Mouse (Mus musculus) effector memory CD4-positive, alpha-beta T cell, adult 5 months (primary cell): Measurements from ENCODE around the gene Rps6ka3. TPM values are rescaled to one million over a fixed set of nuclear protein-coding genes. Genes with fewer than 3 reads are reported as not detected.

Experiments
- polyA plus RNA-seq: library from polyadenylated mRNA; unstranded; fragments of 100-300 nt; shearing (Covaris generic); gene quantifications from one replicate; pipeline ENCODE4 v1.2.1, GENCODE M21; 2017

Rps6ka3 gene
- polyA plus RNA-seq = 15.8 TPM

DNA sequence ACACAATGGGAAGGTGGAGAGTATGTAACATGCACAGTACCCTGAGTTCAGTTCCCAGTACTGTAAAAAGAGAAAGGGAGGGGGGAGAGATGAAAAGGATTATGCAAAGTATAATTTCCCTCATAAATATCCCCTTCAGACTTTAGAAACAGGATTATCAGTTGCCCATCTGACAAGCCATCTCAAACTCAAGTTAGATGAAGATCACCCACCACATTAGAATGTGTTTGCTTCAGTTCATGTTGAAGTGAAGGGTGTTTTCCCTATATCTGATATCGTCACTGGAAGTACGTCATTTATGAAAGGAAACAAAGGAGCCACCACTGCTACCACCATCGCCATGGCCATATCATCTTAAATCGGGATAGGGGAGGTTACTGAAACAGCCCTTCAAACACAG lies at the start of gene Rps6ka3:
TSS of gene Rps6ka3 (plus strand) at position 301 of the 400 bp plus-strand sequence.

DNA sequence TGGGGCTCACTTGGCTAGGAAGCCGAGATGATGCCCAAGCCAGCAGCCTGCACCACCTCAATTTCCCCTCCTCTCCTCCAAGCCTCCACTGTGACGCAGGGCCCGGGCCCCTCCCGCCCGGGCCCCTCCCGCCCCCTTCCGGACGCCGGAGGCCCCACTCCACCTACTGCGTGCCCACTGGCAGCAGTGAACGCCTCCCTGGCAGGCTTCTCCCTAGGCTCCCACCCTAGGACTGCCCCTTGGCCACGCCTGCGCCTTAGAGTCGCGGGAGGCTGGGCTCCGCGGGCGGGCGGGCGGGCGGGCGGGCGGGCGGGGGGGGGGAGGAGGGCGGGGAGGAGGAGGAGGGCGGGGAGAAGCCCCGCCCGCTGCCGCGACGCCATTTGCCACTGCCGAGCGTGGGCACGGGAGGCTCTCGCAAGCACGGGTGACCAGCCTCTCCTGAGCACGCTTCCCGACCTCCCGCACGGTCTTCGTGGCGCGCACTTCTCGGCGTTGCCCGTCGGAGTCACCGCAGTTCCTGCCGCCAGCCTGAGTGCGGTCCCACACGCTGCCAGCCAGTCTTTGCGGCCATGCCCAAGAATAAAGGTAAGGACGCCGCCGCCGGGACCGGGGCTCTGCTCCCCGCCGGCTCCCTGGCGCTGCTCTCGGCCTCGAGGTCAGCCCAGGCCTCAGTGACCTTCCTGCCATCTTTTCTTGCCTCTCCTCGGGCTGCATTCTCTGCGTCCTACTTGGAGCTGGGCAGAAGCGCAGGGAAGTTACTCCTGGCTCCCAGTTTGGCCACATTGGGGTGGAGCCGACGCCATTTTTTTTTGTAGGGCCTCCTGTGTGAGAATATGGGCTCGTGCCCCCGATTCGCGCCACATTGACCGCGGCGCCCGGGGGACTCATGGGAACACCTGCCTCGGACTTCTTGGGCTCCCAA lies 162.0 kb downstream of the Rps6ka3 start, which contains the start of gene Eif1ax:
TSS of gene Eif1ax (plus strand) at position 348 of the 922 bp plus-strand sequence.

DNA sequence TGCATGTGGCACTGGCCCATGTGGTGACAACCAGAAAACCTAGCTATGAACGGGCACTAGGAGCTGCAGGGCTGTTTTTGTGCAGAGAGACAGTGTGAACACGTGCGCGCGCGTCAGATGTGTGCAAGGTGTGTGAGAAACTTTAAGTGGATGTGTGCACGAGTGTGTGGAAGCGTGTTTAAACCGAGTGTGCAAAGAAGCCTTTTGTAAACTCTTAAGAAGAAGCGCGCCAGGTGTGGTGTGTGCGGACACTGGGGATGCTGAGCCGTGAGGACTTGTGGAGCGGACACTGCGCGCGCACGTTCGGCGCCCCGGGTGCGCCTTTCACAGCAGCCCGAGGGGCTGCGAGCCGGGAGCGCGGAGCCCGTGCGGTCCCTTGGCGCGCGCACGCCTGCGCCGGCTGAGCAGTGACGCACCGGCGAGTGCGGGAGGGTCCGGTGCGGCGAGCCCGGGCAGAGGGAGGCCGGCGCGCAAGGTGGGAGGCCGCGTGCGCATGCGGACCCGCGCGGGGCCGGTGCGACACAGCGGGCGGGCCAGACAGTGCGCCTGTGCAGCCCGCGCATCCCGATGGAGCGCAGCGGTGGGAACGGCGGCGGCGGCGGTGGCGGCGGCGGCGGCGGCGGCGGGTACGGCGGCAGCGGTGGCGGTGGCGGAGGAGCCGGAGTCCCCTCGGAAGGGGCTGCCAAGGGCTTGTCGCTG lies 204.2 kb downstream of the Rps6ka3 start, which contains the start of gene Map7d2:
TSS of gene Map7d2 (plus strand) at position 443 of the 699 bp plus-strand sequence.

Other genes with a start within 250 kb of the Rps6ka3 start
- 33.9 TPM for gene Eif1ax, start 161.9 kb downstream of the Rps6ka3 start, polyA plus RNA-seq
- not detected for gene Map7d2, start 204.3 kb downstream of the Rps6ka3 start, polyA plus RNA-seq